Mouse (Mus musculus): ENCODE data around the gene Wbp11. TPM values are rescaled to one million over a fixed set of nuclear protein-coding genes. Genes with fewer than 3 reads are reported as not detected.
"Not testable (repeated sequence)": the region's sequence is repeated elsewhere in the genome, so short reads cannot be mapped to it uniquely, and the experiment has no call there.

Wbp11 gene
- total RNA-seq, 2 experiments from 2014 or later: 123 to 133 TPM

DNA sequence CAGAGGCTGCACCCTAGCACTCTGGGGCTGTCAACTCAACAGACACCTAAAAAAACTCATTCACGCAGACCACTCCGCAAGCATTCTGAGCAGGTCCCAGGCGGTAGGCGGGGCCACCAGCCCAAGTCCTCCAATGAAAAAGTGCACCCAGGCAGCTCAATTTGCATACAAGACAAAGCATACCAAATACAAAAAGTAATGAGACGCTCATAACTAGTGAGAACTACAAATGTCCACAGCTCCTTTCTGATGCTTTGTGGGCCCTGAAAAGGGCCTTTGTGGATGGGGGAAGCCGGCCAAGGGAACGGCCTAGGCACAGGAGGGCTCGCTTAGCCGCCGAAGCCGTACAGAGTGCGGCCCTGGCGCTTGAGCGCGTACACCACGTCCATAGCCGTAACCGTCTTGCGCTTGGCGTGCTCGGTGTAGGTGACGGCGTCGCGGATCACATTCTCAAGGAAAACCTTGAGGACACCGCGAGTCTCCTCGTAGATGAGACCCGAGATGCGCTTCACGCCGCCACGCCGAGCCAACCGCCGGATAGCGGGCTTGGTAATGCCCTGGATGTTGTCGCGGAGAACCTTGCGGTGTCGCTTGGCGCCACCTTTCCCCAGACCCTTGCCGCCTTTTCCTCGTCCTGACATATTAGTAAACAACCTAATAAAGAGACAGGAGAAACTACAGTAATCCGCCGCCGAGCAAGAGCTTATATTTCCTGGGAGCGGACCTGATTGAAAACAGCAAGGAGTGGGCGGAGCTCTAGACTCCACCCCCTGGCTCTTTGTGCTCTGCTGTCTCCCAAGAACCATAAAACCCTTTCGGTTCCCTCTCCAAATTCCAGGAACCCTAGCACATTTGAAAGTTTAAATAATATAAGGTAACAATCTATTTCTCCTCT lies 24.0 kb downstream of the Wbp11 start, which contains the start of gene Hist4h4:
TSS of gene Hist4h4 (minus strand) at position 677 of the 895 bp plus-strand sequence.
- peak; percentile 98 for DNase-seq (ENCODE audit: low spot score in 2 of 2)

DNA sequence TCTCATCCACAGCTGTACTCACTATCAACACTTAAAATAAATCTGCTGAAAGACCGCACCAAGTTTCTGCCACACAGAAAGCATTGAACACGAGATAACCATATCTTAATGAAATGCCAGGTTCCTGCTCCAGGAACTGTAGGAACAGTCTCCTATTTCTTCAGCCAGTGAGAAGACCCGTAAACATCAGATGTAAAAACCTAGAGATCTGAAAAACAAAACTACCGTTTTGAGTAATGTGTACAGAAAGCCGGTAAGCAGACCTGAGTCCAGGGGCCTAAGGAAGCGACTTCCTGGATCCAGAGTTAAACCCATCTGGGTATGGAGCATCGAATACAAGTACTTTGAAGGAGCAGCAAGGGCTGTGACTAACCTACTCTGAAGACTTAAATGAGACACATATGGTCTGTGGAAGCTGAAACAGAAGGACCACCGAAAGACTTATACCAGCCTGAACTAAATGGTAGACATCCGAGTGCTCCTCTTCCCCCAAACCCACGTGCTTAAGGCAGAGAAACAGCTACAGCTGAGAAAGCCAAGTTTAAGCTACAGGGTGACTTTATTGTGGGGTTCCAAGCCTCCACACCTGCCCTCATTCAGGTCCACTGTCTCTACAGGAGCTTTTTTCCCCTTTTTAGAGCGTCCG lies 24.8 kb downstream of the Wbp11 start:
- no peak for DNase-seq (ENCODE audit: low spot score in 2 of 2)

DNA sequence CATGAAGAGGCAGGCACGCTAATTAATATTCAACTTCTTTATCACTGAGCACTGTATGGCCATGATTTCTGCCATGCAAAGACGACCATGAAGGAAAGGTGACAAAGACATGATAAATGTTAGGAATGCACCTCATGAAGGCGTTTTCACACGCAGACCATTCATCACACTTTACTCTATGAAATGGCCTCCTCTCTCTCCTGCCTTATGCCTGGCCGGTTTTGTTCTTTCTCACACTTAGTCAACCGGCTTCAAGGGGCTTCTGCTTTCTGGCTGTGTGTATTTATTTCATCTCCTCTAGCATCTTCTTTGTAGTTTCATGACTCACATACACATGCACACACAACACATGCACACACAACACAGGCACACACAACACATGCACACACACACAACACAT lies 26.8 kb downstream of the Wbp11 start:
- no peak for DNase-seq (ENCODE audit: low spot score in 2 of 2)

DNA sequence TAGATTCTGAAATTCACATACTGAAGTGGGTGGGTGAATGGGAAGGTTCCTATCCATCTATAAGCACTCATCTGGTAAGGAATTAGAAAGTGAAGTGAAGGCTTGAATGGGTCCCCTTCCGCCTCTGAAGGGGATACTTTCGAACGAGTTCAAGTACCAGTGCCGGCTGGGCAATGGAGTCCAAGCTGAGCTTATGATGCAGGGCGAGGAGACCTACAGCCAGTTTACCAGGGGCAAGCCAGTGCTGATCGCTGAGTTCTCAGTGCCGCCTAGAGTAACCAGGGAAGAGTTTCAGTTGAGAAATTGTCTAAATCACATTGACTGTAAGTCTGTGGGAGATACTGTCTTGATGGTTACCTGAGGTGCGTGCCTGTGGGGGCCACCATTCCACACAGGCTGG lies 27.3 kb downstream of the Wbp11 start:
- DNase-seq (ENCODE audit: low spot score in 2 of 2): no peak

DNA sequence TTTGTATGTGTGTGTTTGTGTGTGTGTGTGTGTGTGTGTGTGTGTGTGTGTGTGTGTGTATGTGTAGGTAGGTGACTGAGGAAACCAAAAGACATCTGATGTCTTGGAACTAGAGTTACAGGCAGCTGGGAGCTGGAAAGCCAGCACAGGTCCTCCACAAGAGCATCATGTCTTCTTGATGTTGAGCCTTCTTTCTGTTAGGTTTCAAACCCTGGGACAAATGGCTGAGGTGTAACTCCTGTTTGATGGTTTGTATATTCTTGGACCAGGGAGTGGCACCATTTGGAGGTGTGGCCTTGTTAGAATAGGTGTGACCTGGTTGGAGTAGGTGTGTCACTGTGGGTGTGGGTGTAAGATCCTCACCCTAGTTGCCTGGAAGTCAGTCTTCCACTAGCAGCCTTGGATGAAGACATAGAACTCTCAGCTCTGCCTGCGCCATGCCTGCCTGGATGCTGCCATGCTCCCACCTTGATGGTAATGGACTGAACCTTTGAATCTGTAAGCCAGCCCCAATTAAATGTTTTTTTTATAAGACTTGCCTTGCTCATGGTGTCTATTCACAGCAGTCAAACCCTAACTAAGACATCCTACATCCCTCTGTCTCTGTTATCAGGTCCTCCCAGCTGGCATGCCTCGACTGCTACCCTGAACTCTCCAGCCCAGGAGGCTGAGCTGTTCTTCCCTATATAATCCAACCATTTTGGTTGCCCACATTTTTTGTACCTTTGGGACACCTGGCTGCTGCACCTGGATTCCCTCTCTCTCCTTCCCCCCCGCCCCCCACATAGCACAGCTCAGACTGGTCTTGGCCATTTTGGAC lies 29.9 kb downstream of the Wbp11 start:
- DNase-seq (ENCODE audit: low spot score in 2 of 2): not testable (repeated sequence)

DNA sequence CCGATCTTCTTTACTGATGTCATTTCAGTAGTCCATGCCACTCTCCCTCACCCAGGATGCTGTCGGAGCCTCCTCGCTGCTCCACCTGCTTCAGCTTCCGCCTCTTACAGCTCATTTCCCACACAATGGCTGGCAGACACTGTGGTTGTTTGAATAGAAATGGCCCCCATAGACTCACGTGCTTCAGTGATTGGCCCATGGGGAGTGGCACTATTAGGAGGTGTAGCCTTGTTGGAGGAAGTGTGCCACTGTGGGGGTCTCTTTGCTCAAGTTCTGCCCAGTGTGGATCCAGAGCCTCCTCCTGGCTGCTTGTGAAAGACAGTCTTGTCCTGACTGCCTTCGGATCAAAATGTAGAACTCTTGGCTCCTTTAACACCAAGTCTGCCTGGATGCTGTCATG lies 32.2 kb downstream of the Wbp11 start:
- no peak for DNase-seq (ENCODE audit: low spot score in 2 of 2)

DNA sequence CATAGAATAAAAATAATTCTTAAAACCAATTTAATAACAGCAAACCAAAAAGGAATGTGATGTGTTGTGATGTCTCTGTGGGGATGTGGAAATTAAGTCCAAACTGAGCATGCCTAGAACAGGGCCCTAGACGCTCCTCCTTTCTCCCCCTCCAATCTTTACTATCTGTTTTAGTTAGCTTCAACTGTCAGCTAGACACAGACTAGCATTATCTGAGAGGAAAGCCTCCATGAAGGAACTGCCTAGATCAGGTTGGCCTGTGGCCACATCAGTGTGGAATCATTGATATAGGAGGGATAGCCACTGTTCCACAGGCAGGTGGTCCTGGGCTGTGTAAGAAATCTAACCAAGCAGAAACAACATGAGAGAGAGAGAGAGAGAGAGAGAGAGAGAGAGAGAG lies 32.9 kb downstream of the Wbp11 start:
- DNase-seq (ENCODE audit: low spot score in 2 of 2): no peak

DNA sequence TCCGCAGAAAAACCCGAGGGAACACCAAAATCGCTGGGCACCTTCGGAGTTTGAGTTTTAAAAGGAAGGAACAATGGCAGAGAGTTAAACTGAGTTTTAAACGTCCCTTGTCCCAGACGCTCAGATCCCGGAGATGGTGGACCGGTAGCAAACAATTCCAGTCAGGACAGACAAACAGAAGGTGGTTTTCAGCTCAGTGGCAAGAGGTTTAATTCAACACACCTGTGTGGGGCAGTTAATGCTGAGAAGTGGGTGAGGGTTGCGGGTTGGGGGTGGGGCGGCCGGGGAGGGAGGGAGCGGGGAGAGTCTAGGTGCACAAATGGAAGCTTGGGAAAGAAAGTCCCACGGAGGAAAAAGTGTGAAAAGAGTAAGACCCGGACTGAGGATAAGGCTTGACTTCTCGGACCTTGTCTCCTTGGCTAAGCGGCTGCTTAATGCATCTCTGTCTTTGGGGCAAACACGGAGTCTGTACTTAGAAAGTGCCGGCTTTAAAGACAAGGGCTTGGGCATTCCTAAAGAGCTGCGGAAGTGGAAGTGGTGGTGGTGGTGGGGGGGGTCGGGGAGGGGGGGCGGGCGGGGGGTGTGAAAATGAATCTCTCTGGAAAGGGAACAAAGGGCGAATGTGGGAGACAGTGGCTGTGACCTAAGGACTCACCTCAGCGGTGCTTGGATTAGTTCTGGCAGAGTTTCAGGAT lies 34.1 kb downstream of the Wbp11 start:
- DNase-seq (ENCODE audit: low spot score in 2 of 2): no peak

DNA sequence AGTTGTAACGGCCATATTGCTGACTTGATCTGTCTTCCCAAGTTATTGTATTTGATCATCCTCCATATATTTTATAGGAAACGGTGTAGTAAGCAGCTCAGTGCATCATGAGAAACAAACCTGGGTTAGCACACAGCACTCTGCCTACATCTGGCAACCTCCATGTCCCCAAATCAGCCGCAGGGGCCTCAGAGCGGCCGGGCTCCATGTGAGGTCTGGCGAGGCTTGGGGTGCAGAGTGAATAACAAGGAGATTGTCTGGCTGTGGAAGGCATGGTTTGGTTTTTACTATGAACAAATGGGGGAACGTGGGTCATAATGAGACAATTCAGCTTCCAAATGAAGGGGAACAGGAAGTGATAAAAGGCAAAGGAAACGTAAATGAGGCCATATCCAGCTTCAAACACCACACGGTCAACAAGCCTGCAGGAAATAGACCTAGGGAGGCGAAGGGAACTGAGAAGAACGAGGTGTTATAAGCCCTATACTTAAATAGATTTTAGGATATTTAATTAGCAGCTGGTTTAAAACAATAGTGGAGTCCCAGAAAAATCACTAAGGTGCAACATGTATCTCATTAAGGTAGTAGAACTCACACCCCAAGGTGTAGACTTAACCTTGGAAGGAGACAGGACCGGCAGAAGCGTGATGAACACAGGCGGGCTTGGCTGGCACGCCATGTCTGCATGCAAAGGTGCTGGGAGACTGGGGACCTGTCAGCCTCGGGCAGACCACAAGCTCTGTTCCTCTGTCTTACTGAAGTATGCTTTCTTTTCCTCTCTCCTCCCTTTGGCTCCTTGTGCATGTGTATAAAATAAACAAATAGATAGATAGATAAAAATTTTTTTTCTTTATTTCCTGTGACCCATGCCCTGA lies 34.9 kb downstream of the Wbp11 start:
- DNase-seq (ENCODE audit: low spot score in 2 of 2): no peak

DNA sequence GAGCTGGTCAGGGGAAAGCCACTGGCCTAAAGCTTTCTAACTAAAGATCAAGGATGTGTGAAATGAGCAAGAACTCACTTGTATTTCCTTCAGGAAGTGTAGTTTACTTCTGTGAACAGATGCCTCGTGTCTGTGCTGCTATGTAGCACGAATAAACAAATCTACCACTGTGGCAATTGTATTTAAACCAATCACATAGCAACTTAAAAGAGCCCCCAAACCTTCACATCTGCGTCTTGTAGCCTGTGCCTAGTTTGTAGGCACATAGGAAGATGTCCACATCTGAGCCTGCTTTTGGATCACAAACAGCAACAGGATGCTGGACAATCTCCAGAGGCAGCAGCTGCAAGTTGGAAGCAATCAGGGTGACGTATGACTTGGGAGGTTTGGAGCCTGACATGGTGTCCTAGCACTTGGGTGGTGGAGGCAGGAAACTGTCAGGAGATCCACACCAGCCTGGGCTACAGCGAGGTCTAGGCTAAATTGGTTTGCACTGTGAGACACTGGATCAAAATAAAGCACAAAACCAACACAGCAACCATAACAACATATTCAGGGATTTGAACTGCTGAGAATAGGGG lies 38.6 kb downstream of the Wbp11 start:
- DNase-seq (ENCODE audit: low spot score in 2 of 2): no peak

DNA sequence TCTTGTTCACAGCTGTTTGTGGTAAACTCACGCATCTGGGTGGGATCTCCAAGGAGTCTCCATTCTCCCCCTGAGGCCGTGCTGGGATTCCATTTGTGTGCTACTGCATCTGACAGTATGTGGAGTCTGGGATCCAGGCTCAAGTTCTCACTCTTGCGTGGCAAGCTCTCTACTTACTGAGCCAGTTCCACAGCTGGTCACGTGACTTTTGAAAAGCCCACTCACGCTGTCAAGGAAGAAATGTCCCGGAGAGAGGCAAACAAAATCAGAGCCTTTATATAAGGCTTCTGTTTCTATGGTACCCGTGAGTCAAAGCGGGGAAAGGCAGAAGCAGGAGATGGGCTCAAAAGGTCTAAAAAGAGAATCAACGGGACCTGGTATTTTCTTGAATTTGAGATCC lies 45.3 kb downstream of the Wbp11 start:
- DNase-seq (ENCODE audit: low spot score in 2 of 2): no peak

DNA sequence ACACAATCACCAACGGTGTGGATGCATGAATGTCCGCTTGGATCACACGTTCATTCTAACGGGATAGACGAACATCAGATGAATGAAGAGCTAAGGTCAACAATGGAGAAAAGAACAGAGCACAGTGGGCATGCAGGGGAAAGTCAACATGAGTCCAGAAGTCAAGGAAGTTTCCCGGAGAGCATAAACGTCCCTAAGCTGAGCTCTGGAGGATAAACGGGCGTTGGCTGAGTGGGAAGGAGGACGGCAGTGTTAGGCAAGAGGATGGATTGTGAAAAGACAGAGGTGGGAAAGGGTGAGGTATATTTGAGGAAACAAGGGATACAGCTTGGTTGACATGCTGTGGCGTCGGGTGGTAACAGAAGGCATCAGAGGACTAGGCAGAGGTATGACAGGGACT lies 45.9 kb downstream of the Wbp11 start:
- no peak for DNase-seq (ENCODE audit: low spot score in 2 of 2)

DNA sequence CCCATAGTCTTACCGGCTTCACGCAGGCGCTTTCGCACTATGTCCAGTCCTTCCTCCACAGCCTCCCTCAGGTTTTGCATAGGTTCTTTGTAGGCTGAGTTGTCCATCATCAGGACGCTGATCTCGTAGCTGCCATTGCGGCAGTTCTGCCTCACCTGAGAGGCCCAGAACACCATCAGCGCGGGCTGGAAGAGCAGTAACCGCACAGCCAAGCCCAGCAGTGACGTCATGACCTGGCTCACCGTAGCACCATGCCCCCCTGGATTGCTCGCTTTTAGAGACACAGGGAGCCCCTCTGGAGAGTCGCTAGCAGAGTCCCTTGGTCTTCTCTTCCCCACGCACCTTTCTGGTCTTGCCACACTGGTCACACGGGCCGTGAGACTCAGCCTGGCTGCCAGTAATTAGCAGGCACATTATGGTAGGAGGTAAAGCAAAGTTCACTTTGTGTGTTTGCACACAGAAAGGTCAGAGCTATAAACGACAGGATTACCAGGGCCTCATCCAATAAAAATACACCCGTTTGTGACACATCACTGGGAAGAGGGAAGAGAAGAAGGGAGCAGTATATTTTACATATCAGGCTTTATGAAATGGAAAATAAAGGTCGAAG lies 46.6 kb downstream of the Wbp11 start, which contains the start of gene Gucy2c:
TSS of gene Gucy2c (minus strand) at position 389 of the 610 bp plus-strand sequence.
- DNase-seq (ENCODE audit: low spot score in 2 of 2): no peak

DNA sequence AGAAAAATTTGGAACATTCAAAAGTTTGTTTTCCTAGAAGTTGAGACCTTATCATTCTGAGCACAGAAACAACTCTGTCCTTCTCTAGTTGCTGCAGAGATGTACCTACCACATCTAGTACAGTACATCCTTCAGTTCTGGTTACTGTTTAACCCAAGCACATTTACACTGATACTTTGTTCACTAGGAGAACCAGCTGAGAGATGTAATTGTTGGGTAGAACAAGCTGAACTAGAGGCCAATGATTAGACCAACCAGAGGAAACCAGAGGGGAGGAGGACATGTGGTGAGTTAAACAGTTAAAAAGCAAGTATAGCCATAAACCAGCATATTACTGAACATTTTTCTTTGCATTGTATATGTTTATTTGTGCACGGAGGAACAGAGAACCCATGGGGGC lies 51.6 kb downstream of the Wbp11 start:
- DNase-seq (ENCODE audit: low spot score in 2 of 2): no peak

DNA sequence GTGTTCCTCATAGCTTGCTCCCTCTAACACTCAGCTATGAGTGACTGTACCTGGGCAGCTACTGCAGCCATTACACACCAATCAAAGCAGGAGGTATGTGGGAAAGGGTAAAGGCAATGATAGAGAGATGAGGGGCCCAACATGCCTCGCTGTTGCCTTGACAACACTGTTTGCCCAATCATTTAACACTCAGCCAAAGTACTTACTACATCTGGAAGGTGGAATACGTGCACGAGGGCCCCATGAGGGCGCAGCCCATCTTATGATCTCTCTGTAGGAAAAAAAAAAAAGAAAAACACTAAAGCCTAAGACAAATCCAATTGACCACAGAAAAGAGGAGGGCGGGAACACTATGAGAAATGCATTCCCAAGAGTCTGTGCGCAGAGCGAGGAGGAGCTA lies 58.2 kb downstream of the Wbp11 start:
- no peak for DNase-seq (ENCODE audit: low spot score in 2 of 2)

DNA sequence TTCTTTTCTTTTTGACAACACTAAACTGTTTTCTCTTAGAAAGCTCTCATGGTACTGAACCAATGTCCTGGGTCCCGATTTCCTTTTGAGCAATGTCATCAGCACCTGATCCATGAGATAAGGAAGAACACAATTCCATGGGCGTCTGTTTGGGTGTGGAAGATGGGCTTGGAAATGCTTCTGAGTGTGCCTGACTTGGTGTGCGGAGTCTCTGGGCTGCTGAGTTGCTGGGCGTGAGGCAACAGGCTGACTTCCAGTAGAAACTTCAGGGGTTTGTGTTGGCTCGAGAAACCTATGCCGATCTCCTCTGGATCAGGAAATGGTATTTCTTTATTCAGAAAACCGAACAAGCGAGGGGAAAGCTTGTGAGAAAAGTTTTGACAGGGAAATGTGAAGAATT lies 58.9 kb downstream of the Wbp11 start:
- DNase-seq (ENCODE audit: low spot score in 2 of 2): no peak

DNA sequence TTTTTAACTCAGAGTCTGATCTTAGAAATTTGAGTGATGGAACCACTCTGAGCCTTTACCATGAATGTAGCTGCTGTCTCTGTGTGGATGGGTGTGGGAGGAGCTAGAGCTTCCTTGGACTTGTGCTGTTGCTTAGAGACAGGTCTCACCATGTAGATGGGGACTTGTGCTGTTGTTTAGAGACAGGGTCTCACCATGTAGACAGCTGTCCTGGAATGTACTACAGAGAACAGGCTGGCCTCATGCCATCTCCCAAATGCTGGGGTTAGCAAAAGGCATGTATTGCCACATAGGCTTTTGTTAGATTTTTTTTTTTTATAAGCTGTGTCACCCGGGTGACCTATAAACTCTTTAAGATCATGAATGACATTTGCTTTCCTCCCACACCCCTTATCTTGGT lies 64.1 kb downstream of the Wbp11 start:
- DNase-seq (ENCODE audit: low spot score in 2 of 2): no peak

Data from layer of hippocampus, postnatal 14 days (tissue).